Mouse (Mus musculus) thymus, postnatal 14 days (tissue): ENCODE data around the gene Gm6408.
"Not testable (repeated sequence)": the region's sequence is repeated elsewhere in the genome, so short reads cannot be mapped to it uniquely, and the experiment has no call there.

Experiments
- DNase-seq: peaks from one replicate; pipeline ENCODE4 v3.0.0; 2021

The Gm6408 gene

GRCm38 (mm10) chr5:146481665-146482064 is at the start of gene Gm6408:
Gene Gm6408 (plus strand): TSS chr5:146481965.
- not testable (repeated sequence) for DNase-seq

- DNase-seq, result no peak
Measured at GRCm38 (mm10) chr5:146432476-146432875, 49.3 kb upstream of the Gm6408 start.

GRCm38 (mm10) chr5:146435316-146435715 is 46.4 kb upstream of the Gm6408 start:
- no peak for DNase-seq

- DNase-seq, result no peak
Measured at GRCm38 (mm10) chr5:146436796-146437195, 45.0 kb upstream of the Gm6408 start.

- DNase-seq, result no peak
Measured at GRCm38 (mm10) chr5:146439152-146439781, 42.5 kb upstream of the Gm6408 start.

- no peak for DNase-seq
Measured at GRCm38 (mm10) chr5:146440273-146440672, 41.5 kb upstream of the Gm6408 start.

GRCm38 (mm10) chr5:146442767-146443166 is 39.0 kb upstream of the Gm6408 start:
- no peak for DNase-seq

GRCm38 (mm10) chr5:146446633-146447032 is 35.1 kb upstream of the Gm6408 start:
- DNase-seq, result no peak

- DNase-seq, result no peak
Measured at GRCm38 (mm10) chr5:146451592-146452254, 30.0 kb upstream of the Gm6408 start.

- DNase-seq, result no peak
Measured at GRCm38 (mm10) chr5:146453556-146453955, 28.2 kb upstream of the Gm6408 start.

- no peak for DNase-seq
Measured at GRCm38 (mm10) chr5:146461612-146462011, 20.2 kb upstream of the Gm6408 start.

GRCm38 (mm10) chr5:146466663-146467062 is 15.1 kb upstream of the Gm6408 start:
- no peak for DNase-seq

- no peak for DNase-seq
Measured at GRCm38 (mm10) chr5:146468311-146468710, 13.5 kb upstream of the Gm6408 start.

- no peak for DNase-seq
Measured at GRCm38 (mm10) chr5:146470821-146471220, 10.9 kb upstream of the Gm6408 start.

GRCm38 (mm10) chr5:146471311-146471710 is 10.5 kb upstream of the Gm6408 start:
- DNase-seq, result no peak

GRCm38 (mm10) chr5:146471821-146472220 is 9.9 kb upstream of the Gm6408 start:
- DNase-seq, result no peak

- DNase-seq, result peak; percentile 16
Measured at GRCm38 (mm10) chr5:146479564-146479963, 2.2 kb upstream of the Gm6408 start.

GRCm38 (mm10) chr5:146488959-146489358 is 7.2 kb downstream of the Gm6408 start:
- peak; percentile 40 for DNase-seq

GRCm38 (mm10) chr5:146491063-146491462 is 9.3 kb downstream of the Gm6408 start, which contains the start of gene Gm6370:
Gene Gm6370 (plus strand): TSS chr5:146491363.
- DNase-seq, result not testable (repeated sequence)

- DNase-seq, result not testable (repeated sequence)
Measured at GRCm38 (mm10) chr5:146502099-146502498, 20.3 kb downstream of the Gm6408 start, which contains the start of gene 4930449I24Rik. Gene 4930449I24Rik (plus strand): TSS chr5:146502399.

- not testable (repeated sequence) for DNase-seq
Measured at GRCm38 (mm10) chr5:146513823-146514222, 32.1 kb downstream of the Gm6408 start, which contains the start of gene Gm3402. Gene Gm3402 (plus strand): TSS chr5:146514123.

- DNase-seq, result not testable (repeated sequence)
Measured at GRCm38 (mm10) chr5:146525501-146525900, 43.7 kb downstream of the Gm6408 start, which contains the start of gene Gm3404. Gene Gm3404 (plus strand): TSS chr5:146525801.
